ENCODE assay signal across 18 mouse cellular contexts in genomic region chr6:80589776-80590175, GRCm38 (mm10).
"Had no signal": no experiment of that assay in that cellular context is flagged by ENCODE, and none has a peak within 500 bp of the region (broad histone marks: within the 10 kb centered on the region; RNA-seq: fewer than 3 reads in every experiment).

No protein-coding gene starts in this region.

- H3K9ac ChIP-seq: liver, postnatal 0 days; lung, embryonic 15.5 days; midbrain, embryonic 12.5 days; neural tube, embryonic 13.5 days; neural tube, embryonic 15.5 days had no signal

- H3K4me3 ChIP-seq: lung, embryonic 15.5 days; megakaryocyte, embryonic 14.5 days; midbrain, embryonic 12.5 days; myocyte; neural tube, embryonic 13.5 days; neural tube, embryonic 15.5 days had no signal

- H3K9me3 ChIP-seq: lung, embryonic 15.5 days; megakaryocyte, embryonic 14.5 days; midbrain, embryonic 12.5 days; neural tube, embryonic 13.5 days; neural tube, embryonic 15.5 days had no signal

- ATAC-seq: liver, postnatal 0 days; lung, postnatal 0 days; midbrain, embryonic 16.5 days had no signal

- H3K4me1 ChIP-seq: lung, embryonic 15.5 days; megakaryocyte, embryonic 14.5 days; midbrain, embryonic 12.5 days; neural tube, embryonic 13.5 days; neural tube, embryonic 15.5 days had no signal

- DNase-seq: liver, postnatal 0 days; lung, adult 2 months; lung, postnatal 14 days; lung, postnatal 36 days; retina, postnatal 1 day; right cerebral cortex, adult 18-20 months; thymus, adult 18-20 months; thymus, postnatal 14 days; thymus, postnatal 36 days had no signal

- H3K27me3 ChIP-seq: lung, embryonic 15.5 days; megakaryocyte, embryonic 14.5 days; midbrain, embryonic 12.5 days; neural tube, embryonic 13.5 days; neural tube, embryonic 15.5 days had no signal

- H3K4me2 ChIP-seq: lung, embryonic 15.5 days; midbrain, embryonic 12.5 days; neural tube, embryonic 13.5 days; neural tube, embryonic 15.5 days had no signal

- H3K36me3 ChIP-seq: lung, embryonic 15.5 days; midbrain, embryonic 12.5 days; neural tube, embryonic 13.5 days; neural tube, embryonic 15.5 days had no signal

- H3K27ac ChIP-seq: lung, embryonic 15.5 days; macrophage; midbrain, embryonic 12.5 days; neural tube, embryonic 13.5 days; neural tube, embryonic 15.5 days had no signal
